Mouse (Mus musculus): ENCODE results near the gene Adgrg5. TPM values are rescaled to one million over a fixed set of nuclear protein-coding genes. Genes with fewer than 3 reads are reported as not detected.

The Adgrg5 gene
- polyA plus RNA-seq, 1 experiment from 2014 or later = 0.23 TPM

DNA sequence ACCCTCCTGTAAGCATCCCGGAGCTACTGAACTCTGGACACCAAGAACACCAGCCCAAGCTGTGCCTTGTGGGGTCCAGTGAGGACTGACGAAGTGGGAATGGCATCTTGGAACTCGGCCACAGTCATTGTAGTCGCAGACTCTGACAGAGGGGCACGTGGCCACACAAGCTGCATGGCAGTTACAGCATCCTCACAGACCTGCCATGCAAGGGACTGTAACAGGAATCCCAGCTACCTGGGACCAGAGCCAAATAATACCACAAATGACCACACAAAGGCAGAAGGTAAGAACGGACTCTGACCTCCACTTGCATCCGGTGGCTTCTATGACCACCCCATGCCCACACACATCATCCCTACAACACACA lies 30.9 kb downstream of the Adgrg5 start:
- WGBS = 71% methylated on average over 7 of the region's 7 CpGs

DNA sequence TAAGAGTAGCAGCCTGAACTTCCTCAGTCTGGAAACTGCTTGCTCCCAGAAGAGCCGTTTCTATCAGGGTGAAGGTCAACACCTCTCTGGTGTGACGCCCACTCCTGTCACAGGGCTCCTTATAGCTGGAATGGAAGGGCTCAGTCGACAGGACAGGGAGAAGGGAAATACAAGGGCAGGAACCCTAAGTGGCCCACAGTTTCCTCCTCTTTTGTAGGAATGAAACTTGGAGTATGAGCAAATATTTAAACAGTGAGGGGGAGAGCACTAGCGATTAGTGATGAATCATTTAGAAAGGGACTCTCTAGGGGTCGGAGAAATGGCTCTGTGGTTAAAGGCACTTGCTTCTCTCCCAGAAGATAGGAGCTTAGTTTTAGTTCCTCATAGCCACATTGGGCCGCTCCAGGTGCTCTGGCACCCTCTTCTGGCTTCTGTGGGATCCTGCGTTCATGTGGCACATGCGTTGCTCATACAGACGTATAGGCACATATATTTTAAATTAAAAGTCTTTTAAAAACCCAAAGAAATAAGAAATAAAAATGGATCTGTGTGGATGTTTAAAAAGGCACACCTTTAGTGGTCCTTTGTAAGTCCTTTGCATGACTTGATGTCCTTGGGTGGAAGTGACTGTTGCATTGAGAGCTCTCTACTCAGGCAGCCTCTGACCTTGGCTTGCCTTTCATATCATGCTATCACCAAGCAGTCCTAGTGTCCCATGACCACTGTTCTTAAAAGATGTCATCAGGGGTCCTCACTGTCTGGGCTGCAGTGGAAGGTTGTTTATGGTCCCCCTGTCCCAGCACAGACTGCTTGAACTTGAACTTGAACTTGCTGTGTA lies 31.6 kb downstream of the Adgrg5 start:
- H3K27me3 ChIP-seq (ENCODE audit: control insufficient read depth, insufficient read depth, low read length) = no peaks in the 10 kb centered on the region
- DNase-seq (ENCODE audit: low spot score) = peak; percentile 57
- H3K4me2 ChIP-seq (replicated peaks) = no peak overlapping the region
- H3K36me3 ChIP-seq (replicated peaks; ENCODE audit: control insufficient read depth, insufficient read depth) = no peaks in the 10 kb centered on the region
- 40% methylated on average over 9 of the region's 9 CpGs for WGBS
- no peak overlapping the region for H3K27ac ChIP-seq
- no peak overlapping the region for H3K9ac ChIP-seq
- no peaks in the 10 kb centered on the region for H3K9me3 ChIP-seq (ENCODE audit: control insufficient read depth, low read length)
- H3K4me3 ChIP-seq (replicated peaks; ENCODE audit: low read length) = no peak overlapping the region
- no peak for ATAC-seq (ENCODE audit: low FRiP score)
- no peaks in the 10 kb centered on the region for H3K4me1 ChIP-seq (replicated peaks; ENCODE audit: control insufficient read depth, insufficient read depth, low read length)

More for the DNA sequence above, 30.9 kb downstream of the Adgrg5 start:
- DNase-seq (ENCODE audit: low spot score) (peak; percentile 33), ATAC-seq (ENCODE audit: low FRiP score) (peak; percentile 64; the same call in 1 of the 2 replicates)
- Histone ChIP-seq H3K4me3 (replicated peaks; ENCODE audit: low read length) (no peak overlapping the region), H3K36me3 (replicated peaks; ENCODE audit: control insufficient read depth, insufficient read depth) (no peaks in the 10 kb centered on the region), H3K4me2 (replicated peaks) (no peak overlapping the region), H3K9ac (no peak overlapping the region; the same call in 1 of the 2 replicates), H3K27ac (no peak overlapping the region), H3K9me3 (ENCODE audit: control insufficient read depth, low read length) (no peaks in the 10 kb centered on the region), H3K27me3 (ENCODE audit: control insufficient read depth, insufficient read depth, low read length) (no peaks in the 10 kb centered on the region), H3K4me1 (replicated peaks; ENCODE audit: control insufficient read depth, insufficient read depth, low read length) (no peaks in the 10 kb centered on the region)

DNA sequence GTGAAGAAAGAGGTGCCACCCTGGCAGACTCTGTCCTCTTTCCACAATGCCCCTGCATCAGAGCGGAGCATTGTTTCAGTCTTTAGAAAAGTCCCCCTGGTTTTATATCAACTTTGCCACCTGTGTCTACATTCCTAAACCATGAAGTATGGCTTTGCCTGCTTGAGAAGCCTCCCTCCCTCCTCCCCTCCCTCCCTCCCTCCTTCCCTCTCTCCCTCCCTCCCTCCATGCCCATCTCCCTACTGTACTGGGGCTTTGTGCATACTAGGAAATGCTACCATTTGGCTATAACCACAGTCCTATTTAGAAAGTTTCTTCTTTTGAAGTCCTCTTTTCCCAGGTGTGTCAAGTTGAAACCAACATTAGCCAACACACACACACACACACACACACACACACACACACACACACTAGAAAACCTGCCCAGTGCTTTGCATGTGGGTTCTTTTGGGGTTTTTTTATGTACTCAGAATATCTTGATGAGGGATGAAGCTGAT lies 32.6 kb downstream of the Adgrg5 start:
- Histone ChIP-seq H3K9me3 (ENCODE audit: control insufficient read depth, low read length) (no peaks in the 10 kb centered on the region), H3K4me2 (replicated peaks) (no peak overlapping the region), H3K4me3 (replicated peaks; ENCODE audit: low read length) (no peak overlapping the region), H3K4me1 (replicated peaks; ENCODE audit: control insufficient read depth, insufficient read depth, low read length) (no peaks in the 10 kb centered on the region), H3K36me3 (replicated peaks; ENCODE audit: control insufficient read depth, insufficient read depth) (no peaks in the 10 kb centered on the region), H3K27me3 (ENCODE audit: control insufficient read depth, insufficient read depth, low read length) (no peaks in the 10 kb centered on the region), H3K27ac (no peak overlapping the region), H3K9ac (no peak overlapping the region)
- ATAC-seq (ENCODE audit: low FRiP score) = no peak
- 96% methylated on average over 1 of the region's 1 CpGs for WGBS
- DNase-seq (ENCODE audit: low spot score) = no peak

DNA sequence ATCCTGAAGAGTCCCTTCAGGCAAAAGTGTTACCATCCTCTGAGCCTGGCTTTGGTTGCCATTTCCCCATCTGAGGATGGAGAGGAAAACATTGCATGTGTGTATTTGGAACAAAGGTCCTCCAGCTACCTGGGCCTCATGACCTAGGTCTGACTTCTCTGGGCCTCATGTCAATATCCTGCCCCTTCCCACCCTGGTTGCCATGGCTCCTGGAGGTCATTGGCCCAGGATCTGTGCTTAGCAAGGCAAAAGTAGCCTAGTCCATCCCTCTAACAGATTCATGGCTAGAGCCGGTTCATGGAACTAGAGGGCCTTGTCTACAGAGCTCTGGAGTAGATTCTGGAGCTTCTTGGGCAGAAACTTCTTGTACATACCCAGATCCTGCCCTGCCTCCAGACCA lies 38.7 kb downstream of the Adgrg5 start:
- Histone ChIP-seq H3K9ac (no peak overlapping the region), H3K36me3 (replicated peaks; ENCODE audit: control insufficient read depth, insufficient read depth) (no peaks in the 10 kb centered on the region), H3K27me3 (ENCODE audit: control insufficient read depth, insufficient read depth, low read length) (no peaks in the 10 kb centered on the region), H3K27ac (no peak overlapping the region), H3K4me1 (replicated peaks; ENCODE audit: control insufficient read depth, insufficient read depth, low read length) (no peaks in the 10 kb centered on the region), H3K9me3 (ENCODE audit: control insufficient read depth, low read length) (no peaks in the 10 kb centered on the region), H3K4me2 (replicated peaks) (no peak overlapping the region), H3K4me3 (replicated peaks; ENCODE audit: low read length) (no peak overlapping the region)
- WGBS = 81% methylated on average over 1 of the region's 1 CpGs
- ATAC-seq (ENCODE audit: low FRiP score) (no peak), DNase-seq (ENCODE audit: low spot score) (no peak)

DNA sequence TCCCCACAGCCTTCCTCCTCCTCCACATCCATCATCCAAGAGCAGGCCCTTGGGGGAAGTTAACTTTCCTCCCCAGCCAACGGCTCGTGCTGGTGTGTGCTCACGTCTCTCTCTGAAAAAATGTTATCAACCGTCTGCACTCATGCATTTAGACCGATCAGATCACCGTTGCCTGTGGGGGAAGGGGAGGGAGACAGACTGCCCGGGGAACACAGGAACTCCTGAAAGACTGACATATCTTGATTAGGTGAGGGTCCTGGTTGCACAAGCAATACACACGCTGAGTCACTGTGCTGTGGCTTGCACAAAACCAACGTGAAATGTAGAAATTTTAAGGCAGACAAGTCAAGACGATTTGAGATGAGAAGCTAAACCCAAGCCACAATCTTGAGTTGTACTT lies 41.3 kb downstream of the Adgrg5 start:
- no peak overlapping the region for H3K4me2 ChIP-seq (replicated peaks)
- no peaks in the 10 kb centered on the region for H3K27me3 ChIP-seq (ENCODE audit: control insufficient read depth, insufficient read depth, low read length)
- DNase-seq (ENCODE audit: low spot score) (no peak), ATAC-seq (ENCODE audit: low FRiP score) (no peak)
- no peaks in the 10 kb centered on the region for H3K36me3 ChIP-seq (replicated peaks; ENCODE audit: control insufficient read depth, insufficient read depth)
- H3K9me3 ChIP-seq (ENCODE audit: control insufficient read depth, low read length) = no peaks in the 10 kb centered on the region
- no peak overlapping the region for H3K27ac ChIP-seq
- H3K4me1 ChIP-seq (replicated peaks; ENCODE audit: control insufficient read depth, insufficient read depth, low read length) = no peaks in the 10 kb centered on the region
- 41% methylated on average over 10 of the region's 10 CpGs for WGBS
- no peak overlapping the region for H3K4me3 ChIP-seq (replicated peaks; ENCODE audit: low read length)
- H3K9ac ChIP-seq = no peak overlapping the region

DNA sequence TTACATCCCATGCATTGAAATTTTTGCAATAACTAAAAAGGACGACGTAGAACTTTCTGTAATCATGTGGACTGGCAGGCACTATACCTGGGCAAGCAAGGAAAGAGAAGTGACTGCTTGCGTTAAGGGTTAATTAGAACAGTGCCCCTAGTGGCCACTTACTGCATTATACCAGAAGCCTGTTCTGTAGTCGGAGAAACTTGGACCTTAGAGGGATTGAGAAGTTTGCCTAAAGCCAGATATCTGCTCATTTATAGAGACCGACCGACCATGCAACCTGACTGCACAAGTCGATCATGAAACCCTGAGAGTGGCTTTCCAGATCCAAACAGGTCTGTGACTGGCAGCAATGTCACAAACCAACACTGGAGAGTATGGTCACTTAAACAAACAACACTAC lies 43.1 kb downstream of the Adgrg5 start:
- H3K27me3 ChIP-seq (ENCODE audit: control insufficient read depth, insufficient read depth, low read length) = no peaks in the 10 kb centered on the region
- 21% methylated on average over 7 of the region's 7 CpGs for WGBS
- no peak overlapping the region for H3K27ac ChIP-seq
- H3K4me3 ChIP-seq (replicated peaks; ENCODE audit: low read length) = no peak overlapping the region
- DNase-seq (ENCODE audit: low spot score) (peak; percentile 80), ATAC-seq (ENCODE audit: low FRiP score) (no peak)
- H3K4me1 ChIP-seq (replicated peaks; ENCODE audit: control insufficient read depth, insufficient read depth, low read length) = no peaks in the 10 kb centered on the region
- H3K9ac ChIP-seq = no peak overlapping the region
- no peaks in the 10 kb centered on the region for H3K36me3 ChIP-seq (replicated peaks; ENCODE audit: control insufficient read depth, insufficient read depth)
- H3K4me2 ChIP-seq (replicated peaks) = no peak overlapping the region
- no peaks in the 10 kb centered on the region for H3K9me3 ChIP-seq (ENCODE audit: control insufficient read depth, low read length)

DNA sequence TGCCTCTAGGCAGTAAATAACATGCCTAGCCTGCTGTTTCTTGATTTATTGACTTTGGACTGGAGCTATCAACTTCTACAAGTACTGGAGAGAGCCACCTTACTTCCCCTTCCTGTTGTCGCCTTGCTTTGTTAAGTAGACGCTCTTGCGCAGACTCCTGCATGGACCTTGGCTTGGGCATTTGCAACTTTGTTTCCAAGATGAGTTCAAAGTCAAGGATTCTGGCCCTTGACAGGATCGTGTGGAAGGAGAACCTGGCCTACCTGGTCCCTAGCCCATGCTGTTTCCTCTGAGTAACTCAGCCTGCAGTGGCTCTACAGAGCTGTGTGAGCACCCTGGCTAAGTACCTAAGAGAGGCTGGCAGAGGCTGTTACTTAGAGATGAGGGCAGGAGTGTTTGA lies 43.6 kb downstream of the Adgrg5 start:
- Histone ChIP-seq H3K4me3 (replicated peaks; ENCODE audit: low read length) (no peak overlapping the region), H3K9ac (no peak overlapping the region), H3K36me3 (replicated peaks; ENCODE audit: control insufficient read depth, insufficient read depth) (no peaks in the 10 kb centered on the region), H3K9me3 (ENCODE audit: control insufficient read depth, low read length) (no peaks in the 10 kb centered on the region), H3K27me3 (ENCODE audit: control insufficient read depth, insufficient read depth, low read length) (no peaks in the 10 kb centered on the region), H3K27ac (no peak overlapping the region), H3K4me2 (replicated peaks) (no peak overlapping the region), H3K4me1 (replicated peaks; ENCODE audit: control insufficient read depth, insufficient read depth, low read length) (no peaks in the 10 kb centered on the region)
- ATAC-seq (ENCODE audit: low FRiP score) = no peak
- DNase-seq (ENCODE audit: low spot score) = no peak
- WGBS = 87% methylated on average over 4 of the region's 4 CpGs

DNA sequence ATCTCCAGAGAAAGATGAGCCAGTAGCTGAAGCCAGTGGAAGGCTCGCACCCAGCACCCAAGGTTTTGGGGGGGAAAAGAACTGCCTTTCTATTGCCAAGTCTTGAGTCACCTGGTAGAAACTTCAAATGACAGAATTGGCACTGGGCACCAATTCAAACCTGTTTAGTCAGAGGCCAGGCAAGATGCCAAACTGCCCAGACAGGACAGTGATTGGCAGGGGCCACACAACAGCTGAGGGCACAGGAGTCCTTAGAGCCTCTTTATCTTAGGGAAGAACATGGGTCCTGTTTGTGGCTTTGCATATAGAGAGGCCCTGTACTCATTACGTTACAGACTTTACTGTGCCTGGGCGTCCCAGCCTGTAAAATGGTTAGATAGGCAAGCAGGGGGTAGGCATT lies 44.1 kb downstream of the Adgrg5 start:
- Histone ChIP-seq H3K27me3 (ENCODE audit: control insufficient read depth, insufficient read depth, low read length) (no peaks in the 10 kb centered on the region), H3K36me3 (replicated peaks; ENCODE audit: control insufficient read depth, insufficient read depth) (no peaks in the 10 kb centered on the region), H3K9ac (no peak overlapping the region), H3K4me3 (replicated peaks; ENCODE audit: low read length) (no peak overlapping the region), H3K4me2 (replicated peaks) (no peak overlapping the region), H3K9me3 (ENCODE audit: control insufficient read depth, low read length) (no peaks in the 10 kb centered on the region), H3K4me1 (replicated peaks; ENCODE audit: control insufficient read depth, insufficient read depth, low read length) (no peaks in the 10 kb centered on the region), H3K27ac (no peak overlapping the region)
- WGBS = 78% methylated on average over 3 of the region's 3 CpGs
- DNase-seq (ENCODE audit: low spot score) = no peak
- no peak for ATAC-seq (ENCODE audit: low FRiP score)

DNA sequence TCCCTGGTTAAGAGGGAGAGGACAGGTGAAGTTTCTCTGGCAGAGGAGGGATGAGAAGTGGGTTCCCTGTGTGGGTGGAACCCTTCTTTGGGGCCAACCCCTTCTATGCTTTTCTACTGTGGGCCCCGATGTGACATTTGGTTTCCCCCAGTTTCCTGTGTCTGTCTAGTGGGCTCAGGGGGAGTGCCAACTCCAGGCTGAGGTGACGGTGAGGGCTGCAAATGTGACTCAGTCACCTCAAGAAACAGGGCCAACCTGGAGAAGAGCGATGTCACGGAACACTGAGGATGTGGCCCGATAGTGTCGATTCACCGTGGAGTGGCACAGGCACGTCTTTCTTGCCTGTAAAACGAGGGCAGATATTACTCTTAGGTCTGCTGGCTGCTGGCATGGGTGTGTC lies 49.8 kb downstream of the Adgrg5 start:
- DNase-seq (ENCODE audit: low spot score) = no peak
- H3K27me3 ChIP-seq (ENCODE audit: control insufficient read depth, insufficient read depth, low read length) = no peaks in the 10 kb centered on the region
- H3K9me3 ChIP-seq (ENCODE audit: control insufficient read depth, low read length) = no peaks in the 10 kb centered on the region
- H3K9ac ChIP-seq = no peak overlapping the region
- WGBS = 91% methylated on average over 9 of the region's 9 CpGs
- ATAC-seq (ENCODE audit: low FRiP score) = no peak
- no peak overlapping the region for H3K4me2 ChIP-seq (replicated peaks)
- H3K4me3 ChIP-seq (replicated peaks; ENCODE audit: low read length) = no peak overlapping the region
- H3K36me3 ChIP-seq (replicated peaks; ENCODE audit: control insufficient read depth, insufficient read depth) = no peaks in the 10 kb centered on the region
- H3K27ac ChIP-seq = no peak overlapping the region
- H3K4me1 ChIP-seq (replicated peaks; ENCODE audit: control insufficient read depth, insufficient read depth, low read length) = peaks cover 16% of the 10 kb centered on the region
